Mouse (Mus musculus): ENCODE measurements around the gene Hrg. TPM values are rescaled to one million over a fixed set of nuclear protein-coding genes. Genes with fewer than 3 reads are reported as not detected.
"Not testable (repeated sequence)": the region's sequence is repeated elsewhere in the genome, so short reads cannot be mapped to it uniquely, and the experiment has no call there.

The Hrg gene
- total RNA-seq (2017): not detected in 2 replicates

GRCm38 (mm10) chr16:22950840-22951395 is at the start of gene Hrg:
Gene Hrg (plus strand): TSS chr16:22951072.
- ATAC-seq (replicated peaks in 1 of 2; ENCODE audit: insufficient read depth in 1 of 2, low FRiP score in 2 of 2, low TSS enrichment in 1 of 2, low read depth in 1 of 2, poor library complexity in 2 of 2, severe bottlenecking in 2 of 2): no peak

GRCm38 (mm10) chr16:22901326-22901725 is 49.5 kb upstream of the Hrg start:
- no peak for ATAC-seq (replicated peaks in 1 of 2; ENCODE audit: insufficient read depth in 1 of 2, low FRiP score in 2 of 2, low TSS enrichment in 1 of 2, low read depth in 1 of 2, poor library complexity in 2 of 2, severe bottlenecking in 2 of 2)

DNA sequence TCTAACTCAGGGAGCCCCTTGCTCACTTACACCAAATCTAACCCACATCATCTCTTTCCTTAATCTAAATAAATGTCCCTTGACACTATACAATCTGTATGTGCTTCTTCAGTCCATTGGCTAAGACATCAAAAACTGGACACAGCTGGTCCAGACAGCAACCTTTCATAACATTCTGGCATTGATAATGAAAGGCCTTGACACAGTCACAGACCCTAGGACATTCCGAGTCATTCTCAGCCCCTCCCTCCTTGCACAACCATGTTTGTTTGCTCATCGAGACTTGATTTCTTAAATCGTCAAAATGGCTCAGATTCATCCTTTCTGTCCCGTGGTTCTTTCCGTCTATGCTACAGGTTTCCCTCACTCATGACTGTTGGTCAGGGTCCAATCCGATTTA is 41.6 kb upstream of the Hrg start:
- ATAC-seq (replicated peaks in 1 of 2; ENCODE audit: insufficient read depth in 1 of 2, low FRiP score in 2 of 2, low TSS enrichment in 1 of 2, low read depth in 1 of 2, poor library complexity in 2 of 2, severe bottlenecking in 2 of 2): no peak

- no peak for ATAC-seq (replicated peaks in 1 of 2; ENCODE audit: insufficient read depth in 1 of 2, low FRiP score in 2 of 2, low TSS enrichment in 1 of 2, low read depth in 1 of 2, poor library complexity in 2 of 2, severe bottlenecking in 2 of 2)
These were observed 38.9 kb upstream of the Hrg start for GRCm38 (mm10) chr16:22911986-22912385.

GRCm38 (mm10) chr16:22912886-22913285 is 38.0 kb upstream of the Hrg start:
- no peak for ATAC-seq (replicated peaks in 1 of 2; ENCODE audit: insufficient read depth in 1 of 2, low FRiP score in 2 of 2, low TSS enrichment in 1 of 2, low read depth in 1 of 2, poor library complexity in 2 of 2, severe bottlenecking in 2 of 2)

GRCm38 (mm10) chr16:22914276-22914675 is 36.6 kb upstream of the Hrg start:
- no peak for ATAC-seq (replicated peaks in 1 of 2; ENCODE audit: insufficient read depth in 1 of 2, low FRiP score in 2 of 2, low TSS enrichment in 1 of 2, low read depth in 1 of 2, poor library complexity in 2 of 2, severe bottlenecking in 2 of 2)

DNA sequence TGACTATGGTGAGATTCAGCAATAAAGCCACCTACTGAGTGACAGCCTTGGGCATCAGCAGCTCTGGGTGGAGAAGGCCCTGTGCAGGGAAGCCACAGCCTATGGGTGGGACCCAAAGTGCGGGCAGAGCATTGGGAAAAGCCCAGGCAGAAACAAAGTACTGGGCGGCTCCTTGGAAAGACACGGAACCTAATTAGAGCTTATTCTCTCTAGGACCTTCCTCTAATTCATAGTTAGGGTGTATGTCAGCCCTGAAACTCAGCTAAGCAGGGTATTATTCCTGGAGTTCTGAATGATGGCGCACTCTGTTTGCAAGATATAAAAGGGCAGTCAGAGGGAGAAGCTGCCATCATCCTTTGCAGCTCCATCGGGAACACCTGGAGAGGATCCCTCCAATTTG is 32.8 kb upstream of the Hrg start, which contains the start of gene Fetub:
Fetub (plus strand) TSS at position 301 of the 400 bp plus-strand sequence.
- no peak for ATAC-seq (replicated peaks in 1 of 2; ENCODE audit: insufficient read depth in 1 of 2, low FRiP score in 2 of 2, low TSS enrichment in 1 of 2, low read depth in 1 of 2, poor library complexity in 2 of 2, severe bottlenecking in 2 of 2)

DNA sequence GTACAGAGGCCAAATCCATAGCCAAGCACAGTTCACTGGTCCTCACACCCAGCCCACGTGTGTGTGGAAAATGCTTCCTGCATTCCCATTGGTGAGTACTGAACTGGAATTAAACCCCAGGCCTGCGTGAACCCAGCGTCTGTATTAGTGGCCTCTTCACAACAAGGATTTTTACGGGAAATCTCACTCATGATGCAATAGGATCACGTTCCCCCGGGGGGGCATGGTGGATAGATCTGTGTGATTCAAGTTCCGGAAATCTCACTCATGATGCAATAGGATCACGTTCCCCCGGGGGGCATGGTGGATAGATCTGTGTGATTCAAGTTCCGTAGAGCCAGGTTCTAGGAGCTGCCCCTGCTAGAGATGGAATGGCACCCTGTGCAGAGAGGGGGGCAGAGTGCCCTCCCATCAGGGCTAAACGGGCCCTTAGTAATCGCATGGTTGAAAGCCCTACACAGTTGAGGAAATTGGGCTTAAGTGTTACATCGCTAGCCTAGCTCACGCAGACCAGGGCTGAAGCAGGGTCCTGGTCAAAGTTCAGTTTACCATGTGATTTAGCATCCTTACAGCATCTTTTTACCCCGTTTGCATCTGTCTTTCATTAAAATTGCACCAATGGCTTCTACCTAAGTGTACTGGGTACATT is 32.1 kb upstream of the Hrg start:
- ATAC-seq (replicated peaks in 1 of 2; ENCODE audit: insufficient read depth in 1 of 2, low FRiP score in 2 of 2, low TSS enrichment in 1 of 2, low read depth in 1 of 2, poor library complexity in 2 of 2, severe bottlenecking in 2 of 2): no peak

DNA sequence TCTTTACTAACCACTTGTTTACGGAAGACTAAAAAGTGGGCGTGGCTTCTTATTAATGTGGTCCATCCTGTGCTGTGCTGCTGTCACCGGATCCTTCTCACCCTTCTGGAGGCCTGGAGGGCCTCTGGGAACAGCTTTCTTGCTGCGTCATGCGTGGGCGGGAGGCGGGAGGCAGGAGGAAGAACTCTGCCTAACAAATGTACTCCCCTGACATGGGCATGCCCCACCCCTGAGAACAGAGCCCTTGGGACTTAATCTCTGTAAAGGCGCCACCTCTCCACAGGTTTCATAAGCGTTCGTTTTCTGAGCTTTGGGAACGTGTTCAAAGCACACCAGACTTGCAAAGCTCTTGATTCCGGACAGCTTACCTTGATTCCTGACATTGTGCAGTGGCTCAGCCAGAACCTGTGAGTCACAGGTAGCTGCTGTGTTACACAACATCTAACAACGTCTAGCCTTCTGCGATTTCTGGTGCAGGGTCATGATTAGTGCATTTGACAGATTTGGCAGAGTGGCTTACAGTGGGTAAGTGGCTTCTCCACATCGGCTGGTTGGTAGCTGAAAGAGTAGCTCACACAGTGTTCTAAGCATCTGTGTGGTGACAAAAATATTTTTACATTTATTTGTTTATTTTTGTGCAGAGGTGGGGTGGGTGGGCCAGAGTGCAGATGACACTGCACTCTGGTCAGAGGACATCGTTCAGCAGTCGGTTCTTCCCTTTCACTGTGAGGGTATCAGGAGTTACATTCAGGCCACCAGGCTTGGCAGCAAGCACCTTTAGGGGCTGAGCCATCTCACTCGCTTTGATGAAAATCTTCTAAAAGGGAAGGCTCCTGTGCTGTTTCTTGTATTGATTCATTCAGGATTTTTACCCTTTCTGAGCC is 30.7 kb upstream of the Hrg start:
- ATAC-seq (replicated peaks in 1 of 2; ENCODE audit: insufficient read depth in 1 of 2, low FRiP score in 2 of 2, low TSS enrichment in 1 of 2, low read depth in 1 of 2, poor library complexity in 2 of 2, severe bottlenecking in 2 of 2): peak; percentile 49 to 66; a peak in 3 of 4 replicates

- ATAC-seq (replicated peaks in 1 of 2; ENCODE audit: insufficient read depth in 1 of 2, low FRiP score in 2 of 2, low TSS enrichment in 1 of 2, low read depth in 1 of 2, poor library complexity in 2 of 2, severe bottlenecking in 2 of 2): no peak
These were observed 29.1 kb upstream of the Hrg start for GRCm38 (mm10) chr16:22921761-22922160.

- no peak for ATAC-seq (replicated peaks in 1 of 2; ENCODE audit: insufficient read depth in 1 of 2, low FRiP score in 2 of 2, low TSS enrichment in 1 of 2, low read depth in 1 of 2, poor library complexity in 2 of 2, severe bottlenecking in 2 of 2)
These were observed 28.4 kb upstream of the Hrg start for GRCm38 (mm10) chr16:22922433-22922832.

DNA sequence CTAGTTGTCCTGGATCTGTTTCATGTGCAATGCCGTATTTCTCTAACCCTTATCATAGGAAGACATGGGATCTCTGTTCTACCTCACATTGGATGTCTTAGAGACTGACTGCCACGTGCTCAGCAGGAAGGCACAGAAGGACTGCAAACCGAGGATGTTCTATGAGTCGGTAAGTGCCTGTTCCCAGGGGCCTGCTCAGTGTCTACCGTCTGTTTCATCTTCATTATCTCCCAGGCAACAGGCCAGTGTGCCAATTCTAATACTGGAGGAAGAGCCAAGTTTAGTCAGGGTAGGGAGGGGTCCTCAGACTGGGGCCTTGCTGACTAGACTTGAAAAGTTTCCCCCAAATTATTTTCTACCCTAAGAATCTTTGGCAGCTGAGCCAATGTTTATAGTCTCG is 21.3 kb upstream of the Hrg start:
- no peak for ATAC-seq (replicated peaks in 1 of 2; ENCODE audit: insufficient read depth in 1 of 2, low FRiP score in 2 of 2, low TSS enrichment in 1 of 2, low read depth in 1 of 2, poor library complexity in 2 of 2, severe bottlenecking in 2 of 2)

DNA sequence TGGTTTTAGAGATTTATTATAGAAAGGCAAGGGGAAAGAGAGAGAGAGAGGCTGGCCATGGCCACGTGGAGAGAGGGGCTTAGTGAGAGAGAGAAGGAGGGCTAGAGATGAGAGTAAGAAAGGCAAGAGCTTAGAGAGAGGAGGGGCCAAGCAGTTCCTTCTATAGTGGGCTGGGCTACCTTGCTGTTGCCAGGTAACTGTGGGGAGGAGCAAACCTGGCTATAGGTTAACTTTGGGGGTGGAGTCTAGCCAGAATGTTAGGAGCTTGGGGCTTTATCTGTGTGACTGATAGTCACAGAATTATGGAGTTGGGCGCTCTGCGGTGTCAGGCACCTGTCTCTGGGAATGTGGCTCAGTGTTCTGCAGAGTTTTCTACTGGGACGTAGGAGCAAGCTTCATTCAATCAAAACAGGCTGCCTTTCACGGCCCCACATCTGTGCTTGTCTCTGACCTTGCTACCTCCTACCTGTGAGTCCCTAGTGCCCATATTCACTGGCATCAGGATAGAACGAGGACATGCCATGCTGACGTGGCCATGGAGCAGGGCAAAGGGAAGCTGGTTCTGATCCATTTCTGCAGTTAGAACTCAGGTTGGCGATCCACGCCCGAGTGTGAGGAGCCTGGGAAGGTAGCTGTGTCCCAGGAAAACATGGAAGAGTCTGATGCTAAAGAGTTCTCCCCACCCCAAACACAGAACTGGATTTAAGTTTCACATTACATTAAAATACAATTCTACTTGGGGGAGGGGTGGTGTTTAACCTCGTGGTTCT is 19.3 kb upstream of the Hrg start:
- no peak for ATAC-seq (replicated peaks in 1 of 2; ENCODE audit: insufficient read depth in 1 of 2, low FRiP score in 2 of 2, low TSS enrichment in 1 of 2, low read depth in 1 of 2, poor library complexity in 2 of 2, severe bottlenecking in 2 of 2)

GRCm38 (mm10) chr16:22937631-22938030 is 13.2 kb upstream of the Hrg start:
- no peak for ATAC-seq (replicated peaks in 1 of 2; ENCODE audit: insufficient read depth in 1 of 2, low FRiP score in 2 of 2, low TSS enrichment in 1 of 2, low read depth in 1 of 2, poor library complexity in 2 of 2, severe bottlenecking in 2 of 2)

- ATAC-seq (replicated peaks in 1 of 2; ENCODE audit: insufficient read depth in 1 of 2, low FRiP score in 2 of 2, low TSS enrichment in 1 of 2, low read depth in 1 of 2, poor library complexity in 2 of 2, severe bottlenecking in 2 of 2): no peak
These were observed 12.3 kb upstream of the Hrg start for GRCm38 (mm10) chr16:22938541-22938940.

DNA sequence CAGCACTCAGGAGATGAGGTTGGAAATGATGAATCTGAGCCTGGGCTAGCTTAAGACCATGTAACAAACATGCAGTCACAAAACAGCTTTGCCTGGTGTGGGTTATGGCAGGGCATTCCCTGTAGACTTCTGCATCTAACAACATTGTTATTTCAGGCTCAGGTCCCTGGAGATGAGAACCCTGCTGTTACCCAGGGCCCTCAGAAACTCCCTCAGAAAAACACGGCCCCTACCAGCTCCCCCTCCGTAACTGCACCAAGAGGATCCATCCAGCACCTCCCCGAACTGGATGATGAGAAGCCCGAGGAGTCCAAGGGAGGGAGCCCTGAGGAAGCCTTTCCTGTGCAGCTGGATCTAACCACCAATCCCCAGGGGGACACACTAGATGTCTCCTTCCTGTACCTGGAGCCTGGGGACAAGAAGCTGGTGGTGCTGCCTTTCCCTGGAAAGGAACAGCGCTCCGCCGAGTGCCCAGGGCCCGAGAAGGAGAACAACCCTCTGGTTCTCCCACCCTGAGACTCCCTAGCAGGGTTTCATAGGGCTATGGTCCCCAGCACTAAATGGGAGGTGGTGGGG is 11.7 kb upstream of the Hrg start:
- ATAC-seq (replicated peaks in 1 of 2; ENCODE audit: insufficient read depth in 1 of 2, low FRiP score in 2 of 2, low TSS enrichment in 1 of 2, low read depth in 1 of 2, poor library complexity in 2 of 2, severe bottlenecking in 2 of 2): no peak

DNA sequence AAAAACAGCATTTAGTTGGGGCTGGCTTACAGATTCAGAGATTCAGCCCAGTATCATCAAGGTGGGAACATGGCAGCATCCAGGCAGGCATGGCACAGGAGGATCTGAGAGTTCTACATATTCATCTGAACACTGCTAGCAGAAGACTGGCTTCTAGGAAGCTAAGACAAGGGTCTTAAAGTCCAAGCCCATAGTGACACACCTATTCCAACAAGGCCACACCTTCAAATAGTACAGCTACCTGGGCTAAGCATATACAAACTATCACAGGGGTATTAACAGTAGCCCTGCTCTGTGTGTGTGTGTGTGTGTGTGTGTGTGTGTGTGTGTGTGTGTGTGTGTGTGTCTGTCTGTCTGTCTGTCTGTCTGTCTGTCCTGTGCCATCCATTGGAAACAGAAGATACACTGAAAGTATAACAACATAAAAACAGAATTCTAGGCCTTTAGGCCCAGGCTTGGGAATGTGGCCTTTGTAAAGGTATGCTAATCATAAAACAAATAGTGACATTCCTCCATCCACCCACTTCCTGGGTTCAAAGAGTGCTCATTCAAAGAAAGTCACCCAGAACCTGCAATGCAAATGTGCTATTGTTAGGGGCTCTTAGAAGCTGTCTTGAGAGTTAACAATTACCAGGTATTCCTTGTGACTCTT is 8.9 kb upstream of the Hrg start:
- not testable (repeated sequence) for ATAC-seq (replicated peaks in 1 of 2; ENCODE audit: insufficient read depth in 1 of 2, low FRiP score in 2 of 2, low TSS enrichment in 1 of 2, low read depth in 1 of 2, poor library complexity in 2 of 2, severe bottlenecking in 2 of 2)

Data from hematopoietic stem cell, adult 5-6 weeks (primary cell).